ENCODE assay signal across 10 mouse cellular contexts in the genomic region with DNA sequence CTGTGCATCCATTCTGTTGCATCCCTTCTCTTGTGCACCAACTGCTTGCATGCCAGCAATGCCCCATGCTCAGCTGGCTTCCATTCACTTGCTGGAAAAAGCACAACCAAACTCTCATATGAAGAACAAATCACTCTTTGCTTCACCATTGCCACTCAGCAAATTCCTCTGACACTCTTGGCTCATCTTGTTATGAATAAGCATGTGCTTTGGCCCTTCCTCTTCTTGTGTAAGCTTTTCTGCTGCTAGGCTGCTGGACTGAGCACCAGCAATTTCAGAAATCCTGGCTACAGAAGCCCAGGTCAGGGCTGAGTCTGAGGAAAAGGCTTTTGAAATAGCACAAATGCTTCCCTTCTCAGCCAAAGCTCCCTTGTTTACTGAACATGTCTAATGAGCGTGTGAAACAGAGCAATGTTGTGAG. TPM values are rescaled to one million over a fixed set of nuclear protein-coding genes. Genes with fewer than 3 reads are reported as not detected.
DNase-seq lines count a peak whose midpoint lies in the region; ATAC-seq lines count a peak whose summit lies in the region.
"Had no signal": no experiment of that assay in that cellular context is flagged by ENCODE, and none has a peak within 500 bp of the region (broad histone marks: within the 10 kb centered on the region; RNA-seq: fewer than 3 reads in every experiment).

No protein-coding gene starts in this region.

- H3K4me1 ChIP-seq in forebrain, embryonic 15.5 days: peaks cover 6% of the 10 kb centered on the region
- peaks cover 7% of the 10 kb centered on the region for H3K4me1 ChIP-seq in forebrain, embryonic 10.5 days
- no peaks in the 10 kb centered on the region for H3K4me1 ChIP-seq in midbrain, embryonic 11.5 days (ENCODE audit: control insufficient read depth, insufficient read depth, low read length)
- no peaks in the 10 kb centered on the region for H3K4me1 ChIP-seq in midbrain, embryonic 15.5 days
- H3K4me1 ChIP-seq in stomach, embryonic 16.5 days (ENCODE audit: control insufficient read depth, insufficient read depth, low read length): no peaks in the 10 kb centered on the region
- H3K4me1 ChIP-seq: limb, embryonic 15.5 days; neural tube, embryonic 12.5 days had no signal

- no peaks in the 10 kb centered on the region for H3K9me3 ChIP-seq in forebrain, embryonic 15.5 days
- H3K9me3 ChIP-seq in forebrain, embryonic 10.5 days: no peaks in the 10 kb centered on the region
- no peaks in the 10 kb centered on the region for H3K9me3 ChIP-seq in midbrain, embryonic 11.5 days (ENCODE audit: control insufficient read depth, low read length)
- H3K9me3 ChIP-seq in midbrain, embryonic 15.5 days: no peaks in the 10 kb centered on the region
- no peaks in the 10 kb centered on the region for H3K9me3 ChIP-seq in stomach, embryonic 16.5 days (replicated peaks; ENCODE audit: control insufficient read depth, low read length)
- H3K9me3 ChIP-seq: limb, embryonic 15.5 days; neural tube, embryonic 12.5 days had no signal

- no peak for ATAC-seq in forebrain, embryonic 15.5 days (replicated peaks)
- ATAC-seq in midbrain, embryonic 11.5 days (ENCODE audit: low FRiP score): no peak
- no peak for ATAC-seq in midbrain, embryonic 15.5 days (replicated peaks)
- ATAC-seq in stomach, embryonic 16.5 days (ENCODE audit: insufficient read depth, low FRiP score): no peak

- no peak overlapping the region for H3K9ac ChIP-seq in forebrain, embryonic 15.5 days (replicated peaks)
- H3K9ac ChIP-seq in midbrain, embryonic 11.5 days (ENCODE audit: low read length): no peak overlapping the region
- no peak overlapping the region for H3K9ac ChIP-seq in midbrain, embryonic 15.5 days
- H3K9ac ChIP-seq in stomach, embryonic 16.5 days (ENCODE audit: low read length): no peak overlapping the region
- H3K9ac ChIP-seq: limb, embryonic 15.5 days; neural tube, embryonic 12.5 days had no signal

- peak overlapping the region; percentile 60 for H3K27ac ChIP-seq in forebrain, embryonic 15.5 days (replicated peaks)
- no peak overlapping the region for H3K27ac ChIP-seq in forebrain, embryonic 10.5 days
- no peak overlapping the region for H3K27ac ChIP-seq in midbrain, embryonic 11.5 days (ENCODE audit: low read depth, low read length)
- H3K27ac ChIP-seq in midbrain, embryonic 15.5 days: no peak overlapping the region
- 0 out of 2 replicates have a peak overlapping the region, but pooled peaks have one; percentile 10 for H3K27ac ChIP-seq in stomach, embryonic 16.5 days (ENCODE audit: low read length)
- H3K27ac ChIP-seq: limb, embryonic 15.5 days; neural tube, embryonic 12.5 days had no signal

- no peak for DNase-seq in forebrain, embryonic 10.5 days (ENCODE audit: extremely low spot score, low spot score)
- DNase-seq in midbrain, embryonic 11.5 days (ENCODE audit: low spot score, missing footprints): peak; percentile 56
- DNase-seq in kidney, postnatal 25 days: peak; percentile 52 to 69
- DNase-seq in thymus, postnatal 0 days (ENCODE audit: low spot score): no peak
- no peak for DNase-seq in frontal cortex, postnatal 25 days (ENCODE audit: low spot score in 2 of 2)

- H3K4me3 ChIP-seq in forebrain, embryonic 15.5 days: no peak overlapping the region
- H3K4me3 ChIP-seq in forebrain, embryonic 10.5 days: no peak overlapping the region
- no peak overlapping the region for H3K4me3 ChIP-seq in midbrain, embryonic 11.5 days (ENCODE audit: low read depth, low read length)
- H3K4me3 ChIP-seq in midbrain, embryonic 15.5 days: no peak overlapping the region
- no peak overlapping the region for H3K4me3 ChIP-seq in stomach, embryonic 16.5 days (replicated peaks; ENCODE audit: low read length)
- H3K4me3 ChIP-seq: limb, embryonic 15.5 days; neural tube, embryonic 12.5 days had no signal

- 56% methylated on average over 1 of the region's 1 CpGs for WGBS in forebrain, embryonic 15.5 days
- WGBS in forebrain, embryonic 10.5 days: 82% methylated on average over 1 of the region's 1 CpGs
- WGBS in midbrain, embryonic 11.5 days: 75% methylated on average over 1 of the region's 1 CpGs
- WGBS in midbrain, embryonic 15.5 days: 68% methylated on average over 1 of the region's 1 CpGs
- WGBS in stomach, embryonic 16.5 days: 29% methylated on average over 1 of the region's 1 CpGs

- H3K27me3 ChIP-seq in forebrain, embryonic 15.5 days: no peaks in the 10 kb centered on the region
- H3K27me3 ChIP-seq in forebrain, embryonic 10.5 days (ENCODE audit: poor library complexity, severe bottlenecking): no peaks in the 10 kb centered on the region
- H3K27me3 ChIP-seq in midbrain, embryonic 11.5 days (ENCODE audit: control insufficient read depth, insufficient read depth, low read length): no peaks in the 10 kb centered on the region
- no peaks in the 10 kb centered on the region for H3K27me3 ChIP-seq in midbrain, embryonic 15.5 days (replicated peaks)
- H3K27me3 ChIP-seq in stomach, embryonic 16.5 days (ENCODE audit: control insufficient read depth, insufficient read depth, low read length): no peaks in the 10 kb centered on the region
- H3K27me3 ChIP-seq: limb, embryonic 15.5 days; neural tube, embryonic 12.5 days had no signal

- H3K36me3 ChIP-seq in forebrain, embryonic 15.5 days: no peaks in the 10 kb centered on the region
- no peaks in the 10 kb centered on the region for H3K36me3 ChIP-seq in forebrain, embryonic 10.5 days (replicated peaks)
- no peaks in the 10 kb centered on the region for H3K36me3 ChIP-seq in midbrain, embryonic 11.5 days (ENCODE audit: control insufficient read depth, insufficient read depth, low read length)
- H3K36me3 ChIP-seq in midbrain, embryonic 15.5 days (replicated peaks): no peaks in the 10 kb centered on the region
- H3K36me3 ChIP-seq in stomach, embryonic 16.5 days (ENCODE audit: control insufficient read depth, insufficient read depth, low read length): no peaks in the 10 kb centered on the region
- H3K36me3 ChIP-seq: limb, embryonic 15.5 days; neural tube, embryonic 12.5 days had no signal

- H3K4me2 ChIP-seq in forebrain, embryonic 15.5 days (replicated peaks): no peak overlapping the region
- H3K4me2 ChIP-seq in midbrain, embryonic 11.5 days: no peak overlapping the region
- H3K4me2 ChIP-seq in midbrain, embryonic 15.5 days: no peak overlapping the region
- H3K4me2 ChIP-seq in stomach, embryonic 16.5 days (ENCODE audit: low read depth, low read length): no peak overlapping the region
- H3K4me2 ChIP-seq: limb, embryonic 15.5 days; neural tube, embryonic 12.5 days had no signal

RNA-seq across cellular contexts. Expression of gene Tanc2, which starts 22.6 kb away (rescaled TPM):
- 35.9 and 36.8 TPM in 2 replicates for polyA plus RNA-seq in forebrain, embryonic 15.5 days (2015; fragmentation: Nextera tagmentation; extraction: Ambion mirVana)
- polyA plus RNA-seq in forebrain, embryonic 10.5 days (2016; fragmentation: Nextera tagmentation; extraction: Ambion mirVana): 4.2 and 5.7 TPM in 2 replicates
- 9.0 and 9.9 TPM in 2 replicates for polyA plus RNA-seq in midbrain, embryonic 11.5 days (2014; fragmentation: Nextera tagmentation; extraction: Ambion mirVana)
- polyA plus RNA-seq in midbrain, embryonic 15.5 days (2015; fragmentation: Nextera tagmentation; extraction: Ambion mirVana): 45.4 and 52.8 TPM in 2 replicates
- 5.9 and 6.7 TPM in 2 replicates for polyA plus RNA-seq in stomach, embryonic 16.5 days (2015; fragmentation: Nextera tagmentation; extraction: Ambion mirVana)
- polyA plus RNA-seq in thymus, postnatal 0 days (2015; fragmentation: Nextera tagmentation; extraction: Ambion mirVana): 0.96 and 1.1 TPM in 2 replicates

Comparison
In these comparisons a context has a peak if more than half of its experiments do, and no peak if none do; other contexts are left out.
1. H3K27ac ChIP-seq: peak in forebrain, embryonic 15.5 days (single experiment) and stomach, embryonic 16.5 days (single experiment); none in forebrain, embryonic 10.5 days (single experiment), midbrain, embryonic 11.5 days (single experiment) and midbrain, embryonic 15.5 days (single experiment).
2. DNase-seq: peak in midbrain, embryonic 11.5 days (single experiment) and kidney, postnatal 25 days (2 of 2); none in forebrain, embryonic 10.5 days (single experiment), thymus, postnatal 0 days (single experiment) and frontal cortex, postnatal 25 days (0 of 2).